Mouse (Mus musculus) limb, embryonic 11.5 days (tissue): ENCODE results near the gene Astn2. TPM values are rescaled to one million over a fixed set of nuclear protein-coding genes. Genes with fewer than 3 reads are reported as not detected.
A peak's percentile ranks its signal among the peaks of the same experiment; 100 is the strongest.

Experiments
- ATAC-seq: fragments of 200-750 bp; cut with Nextera tagmentation; 2 replicates; pipeline ENCODE4 v1.8.0; 2017; ENCODE audit warnings: low read depth; ENCODE audit not compliant: insufficient number of reproducible peaks, low FRiP score, low TSS enrichment
- DNase-seq: peaks from one replicate; pipeline ENCODE4 v3.0.0-alpha.2; 2015; ENCODE audit warnings: low spot score
- H3K27ac ChIP-seq: fragments of 300-500 bp; sonication (generic); replicated peaks from 2 replicates; pipeline ENCODE4 v1.5.1; 2014; ENCODE audit warnings: low read depth, mild to moderate bottlenecking, low read length
- H3K27me3 ChIP-seq: fragments of 300-500 bp; sonication (generic); 2 replicates; pipeline ENCODE4 v1.6.1; 2014; ENCODE audit warnings: mild to moderate bottlenecking, low read length, mixed read lengths; ENCODE audit not compliant: control insufficient read depth, insufficient read depth
- H3K36me3 ChIP-seq: fragments of 300-500 bp; sonication (generic); 2 replicates; pipeline ENCODE4 v1.6.1; 2014; ENCODE audit warnings: mild to moderate bottlenecking, low read length, moderate library complexity, mixed read lengths; ENCODE audit not compliant: control insufficient read depth, insufficient read depth
- H3K4me1 ChIP-seq: fragments of 300-500 bp; sonication (generic); 2 replicates; pipeline ENCODE4 v1.6.1; 2014; ENCODE audit warnings: low read length, mixed read lengths; ENCODE audit not compliant: control insufficient read depth, insufficient read depth
- H3K4me2 ChIP-seq: fragments of 300-500 bp; sonication (generic); 2 replicates; pipeline ENCODE4 v1.6.1; 2014; ENCODE audit warnings: low read depth, mild to moderate bottlenecking, moderate library complexity; ENCODE audit not compliant: severe bottlenecking
- H3K4me3 ChIP-seq: fragments of 300-500 bp; sonication (generic); 2 replicates; pipeline ENCODE4 v1.5.1; 2014; ENCODE audit warnings: low read depth, low read length
- H3K9ac ChIP-seq: fragments of 300-500 bp; sonication (generic); 2 replicates; pipeline ENCODE4 v1.6.1; 2014; ENCODE audit warnings: mild to moderate bottlenecking, low read length
- H3K9me3 ChIP-seq: fragments of 300-500 bp; sonication (generic); 2 replicates; pipeline ENCODE4 v1.6.1; 2016; ENCODE audit warnings: low read length; ENCODE audit not compliant: control insufficient read depth
- WGBS: fragments of 180-500 bp; shearing (Covaris S2); extraction: QIAGEN DNeasy Blood & Tissue Kit; methylation state at CpG from one replicate; pipeline ENCODE4 v1.1.7; 2014; 5-methylcytosine and 5-hydroxymethylcytosine counted together
- polyA plus RNA-seq: library from polyadenylated mRNA; unstranded; fragments of >200 nt; fragmentation: Nextera tagmentation; extraction: Ambion mirVana; gene quantifications from 2 replicates; pipeline ENCODE4 v1.2.1, GENCODE M21; 2014

Astn2 gene
- polyA plus RNA-seq, 1 experiment from 2014 or later = 0.47 TPM

DNA sequence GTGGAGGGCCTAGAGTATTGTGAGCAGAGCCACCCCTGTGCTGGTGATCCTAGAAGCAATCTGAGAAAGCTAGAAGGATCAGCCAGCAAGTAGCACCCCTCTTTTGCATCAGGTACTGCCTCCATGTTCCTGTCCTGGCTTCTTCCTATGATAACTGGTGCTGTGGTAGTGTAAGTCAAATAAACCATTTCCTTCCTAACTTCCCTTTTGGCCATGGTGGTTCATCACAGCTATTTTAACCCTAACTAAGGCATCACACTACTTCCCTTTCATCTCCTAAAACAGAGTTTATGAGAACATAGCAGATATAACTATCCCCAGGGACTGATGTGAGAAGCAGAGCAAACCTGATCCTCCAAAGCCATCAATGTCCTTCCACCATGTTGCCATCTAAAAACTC is 897.5 kb downstream of the Astn2 start:
- no peaks in the 10 kb centered on the region for H3K27me3 ChIP-seq
- H3K4me1 ChIP-seq = peaks cover 2% of the 10 kb centered on the region; the same call in 1 of the 2 replicates
- H3K9me3 ChIP-seq = no peaks in the 10 kb centered on the region
- no peaks in the 10 kb centered on the region for H3K36me3 ChIP-seq
- no peak overlapping the region for H3K4me2 ChIP-seq
- no peak for DNase-seq
- H3K27ac ChIP-seq = no peak overlapping the region
- no peak overlapping the region for H3K4me3 ChIP-seq
- ATAC-seq = no peak
- H3K9ac ChIP-seq = no peak overlapping the region

DNA sequence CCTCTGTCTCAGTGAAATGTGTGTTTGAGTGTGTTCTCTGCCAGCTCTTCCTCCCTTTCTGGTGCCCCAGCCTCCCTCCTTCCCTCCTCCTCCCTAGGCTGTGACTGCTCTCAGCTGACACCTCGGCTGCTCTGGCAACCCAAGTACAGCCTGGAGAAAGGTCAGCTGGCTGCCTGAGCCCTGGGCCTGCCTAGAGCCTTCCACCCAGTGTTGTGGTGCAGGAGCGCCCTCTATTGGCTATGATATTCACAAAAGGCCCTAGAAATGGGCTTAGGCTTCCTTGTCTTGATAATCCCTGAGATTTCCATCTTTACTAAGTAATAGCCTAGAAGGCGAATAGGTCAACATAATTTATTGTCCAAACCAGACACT is 908.0 kb downstream of the Astn2 start:
- ATAC-seq = peak; percentile 96
- DNase-seq = peak; percentile 89
- no peaks in the 10 kb centered on the region for H3K9me3 ChIP-seq
- H3K4me1 ChIP-seq = peaks cover 4% of the 10 kb centered on the region; the same call in 1 of the 2 replicates
- H3K9ac ChIP-seq = no peak overlapping the region
- 4% methylated on average over 3 of the region's 3 CpGs for WGBS
- no peaks in the 10 kb centered on the region for H3K36me3 ChIP-seq
- H3K27me3 ChIP-seq = no peaks in the 10 kb centered on the region
- H3K4me2 ChIP-seq = no peak overlapping the region
- H3K27ac ChIP-seq = no peak overlapping the region
- no peak overlapping the region for H3K4me3 ChIP-seq

DNA sequence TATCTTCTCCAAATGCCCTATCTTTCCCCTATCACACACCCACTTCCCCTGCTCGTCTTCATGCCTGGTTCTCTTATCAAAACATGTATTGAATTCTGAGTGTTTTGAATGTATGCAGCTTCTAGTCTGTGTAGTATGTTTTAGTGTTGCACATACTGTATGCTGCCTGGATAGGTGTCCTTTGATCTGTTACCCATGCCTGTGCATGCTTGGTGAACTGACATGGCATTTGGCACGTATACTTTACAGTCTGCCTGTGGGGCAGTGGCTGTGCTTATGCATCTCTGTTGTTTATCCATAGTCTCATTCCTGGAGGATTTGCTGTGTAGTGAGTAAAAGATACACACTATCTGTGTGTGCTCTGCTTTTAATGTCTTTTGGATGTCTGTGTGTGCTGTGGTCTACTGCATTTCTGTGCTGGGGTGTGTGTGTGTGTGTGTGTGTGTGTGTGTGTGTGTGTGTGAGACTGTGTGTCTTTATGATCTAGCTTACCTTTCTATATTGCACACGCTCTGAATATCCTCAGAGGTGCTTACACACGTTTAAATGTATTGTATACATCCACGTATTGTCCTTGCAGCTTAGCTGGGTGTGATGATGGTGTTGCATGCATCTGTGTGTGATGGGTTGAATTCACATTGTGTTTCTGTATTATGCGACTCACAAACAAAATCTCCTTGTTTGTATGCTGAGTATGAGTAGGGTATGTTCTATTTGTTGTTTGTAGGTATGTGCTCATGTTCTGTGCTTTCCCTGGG is 908.5 kb downstream of the Astn2 start:
- no peaks in the 10 kb centered on the region for H3K27me3 ChIP-seq

DNA sequence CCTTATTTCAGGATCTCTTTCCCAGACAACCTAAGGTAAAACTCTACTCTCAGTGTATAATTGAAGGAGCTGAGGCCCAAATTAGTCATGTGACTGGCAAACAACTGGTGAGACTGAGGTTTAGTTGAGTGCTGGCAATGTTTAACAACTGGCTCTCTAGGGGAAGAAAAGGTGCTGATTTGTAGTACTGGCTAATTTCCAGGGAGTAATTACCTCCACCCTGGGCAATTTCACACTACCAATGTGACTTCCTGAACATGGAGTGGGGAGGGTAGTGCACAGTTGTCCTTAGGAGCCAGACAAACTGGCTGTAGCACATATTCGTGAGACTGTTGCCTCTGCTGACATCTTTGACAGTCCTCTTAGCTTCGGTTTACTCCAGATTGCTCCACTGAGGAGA is 912.9 kb downstream of the Astn2 start:
- Histone ChIP-seq H3K9ac (no peak overlapping the region), H3K27ac (no peak overlapping the region), H3K27me3 (no peaks in the 10 kb centered on the region), H3K4me2 (no peak overlapping the region), H3K36me3 (no peaks in the 10 kb centered on the region), H3K4me3 (no peak overlapping the region), H3K4me1 (peaks cover 4% of the 10 kb centered on the region; the same call in 1 of the 2 replicates), H3K9me3 (no peaks in the 10 kb centered on the region)
- no peak for ATAC-seq
- 66% methylated on average over 2 of the region's 2 CpGs for WGBS
- no peak for DNase-seq

More for the DNA sequence above, 908.5 kb downstream of the Astn2 start:
- Histone ChIP-seq H3K27ac (no peak overlapping the region), H3K9ac (no peak overlapping the region), H3K4me3 (no peak overlapping the region), H3K9me3 (no peaks in the 10 kb centered on the region), H3K36me3 (no peaks in the 10 kb centered on the region), H3K4me1 (peaks cover 4% of the 10 kb centered on the region; the same call in 1 of the 2 replicates), H3K4me2 (no peak overlapping the region)
- peak; percentile 18; the same call in 1 of the 2 replicates for ATAC-seq
- 75% methylated on average over 6 of the region's 6 CpGs for WGBS
- no peak for DNase-seq

DNA sequence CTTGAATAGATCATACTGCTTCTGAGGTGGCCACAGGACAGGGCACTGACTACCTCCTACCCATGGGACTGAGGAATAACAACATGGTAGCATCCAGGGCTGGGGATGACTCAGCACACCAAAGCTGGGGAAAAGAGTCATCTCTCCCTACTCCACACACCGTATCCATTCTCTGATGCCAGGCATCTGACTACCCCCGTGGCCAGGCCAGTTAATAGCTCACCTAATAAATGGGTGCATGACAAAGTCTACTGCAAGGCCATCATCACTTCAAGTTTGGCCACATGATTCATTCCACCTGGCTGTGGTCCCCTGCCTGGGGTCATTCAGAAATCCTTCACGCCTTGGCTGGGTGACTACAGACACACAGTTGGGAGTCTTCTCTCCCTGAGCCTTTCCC is 914.7 kb downstream of the Astn2 start:
- DNase-seq = no peak
- no peak overlapping the region for H3K4me3 ChIP-seq
- ATAC-seq = no peak
- H3K36me3 ChIP-seq = no peaks in the 10 kb centered on the region
- 66% methylated on average over 3 of the region's 3 CpGs for WGBS
- no peak overlapping the region for H3K27ac ChIP-seq
- no peak overlapping the region for H3K4me2 ChIP-seq
- no peaks in the 10 kb centered on the region for H3K27me3 ChIP-seq
- H3K9ac ChIP-seq = no peak overlapping the region
- H3K4me1 ChIP-seq = no peaks in the 10 kb centered on the region
- no peaks in the 10 kb centered on the region for H3K9me3 ChIP-seq

DNA sequence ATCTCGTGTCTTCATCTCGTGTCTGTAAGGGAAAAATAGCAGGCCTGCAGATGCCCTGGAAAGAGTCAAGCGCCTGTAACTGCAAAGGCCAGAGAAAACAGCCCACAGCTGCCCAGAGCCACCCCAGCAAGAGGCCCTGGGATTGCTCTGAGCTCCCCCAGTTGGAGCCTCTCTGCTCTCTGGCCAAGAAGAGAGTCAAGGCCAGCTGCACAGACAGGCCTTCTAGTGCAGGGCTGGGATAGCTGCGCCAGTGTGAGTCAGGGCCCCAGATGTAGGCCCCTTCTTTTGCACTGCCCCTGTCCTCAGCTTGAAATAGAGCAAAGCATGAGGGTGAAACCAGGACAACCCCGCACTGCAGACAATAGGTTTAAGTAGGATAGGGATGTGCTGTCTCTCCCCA is 922.8 kb downstream of the Astn2 start:
- H3K9me3 ChIP-seq = no peaks in the 10 kb centered on the region
- ATAC-seq (no peak), DNase-seq (no peak)
- H3K4me1 ChIP-seq = no peaks in the 10 kb centered on the region
- H3K27me3 ChIP-seq = no peaks in the 10 kb centered on the region
- no peak overlapping the region for H3K27ac ChIP-seq
- H3K4me2 ChIP-seq = no peak overlapping the region
- no peak overlapping the region for H3K9ac ChIP-seq
- WGBS = 90% methylated on average over 5 of the region's 5 CpGs
- no peaks in the 10 kb centered on the region for H3K36me3 ChIP-seq
- no peak overlapping the region for H3K4me3 ChIP-seq

DNA sequence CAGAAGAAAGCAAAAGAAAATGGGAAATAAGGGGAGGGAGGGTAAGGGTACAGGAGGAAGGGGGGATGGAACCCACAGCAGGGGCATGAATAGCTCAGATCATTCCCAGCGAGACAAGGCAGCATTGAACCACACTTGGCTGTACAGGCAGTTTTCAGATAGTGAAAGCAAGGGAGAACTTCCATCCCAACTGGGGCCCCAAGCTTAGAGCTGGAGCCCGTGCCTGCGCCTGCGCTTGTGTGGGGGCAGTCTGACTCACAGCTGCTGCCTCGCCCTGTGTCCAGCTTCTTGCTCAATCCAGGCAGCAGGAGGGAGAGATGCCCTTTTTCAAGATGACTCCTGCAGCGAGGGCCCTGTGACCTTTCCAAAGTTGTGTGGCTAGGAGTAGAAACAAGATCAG is 927.3 kb downstream of the Astn2 start:
- Histone ChIP-seq H3K4me3 (no peak overlapping the region), H3K27me3 (no peaks in the 10 kb centered on the region), H3K27ac (no peak overlapping the region), H3K9me3 (no peaks in the 10 kb centered on the region), H3K36me3 (no peaks in the 10 kb centered on the region), H3K4me2 (no peak overlapping the region), H3K4me1 (no peaks in the 10 kb centered on the region), H3K9ac (no peak overlapping the region)
- 55% methylated on average over 6 of the region's 6 CpGs for WGBS
- DNase-seq (no peak), ATAC-seq (no peak)

DNA sequence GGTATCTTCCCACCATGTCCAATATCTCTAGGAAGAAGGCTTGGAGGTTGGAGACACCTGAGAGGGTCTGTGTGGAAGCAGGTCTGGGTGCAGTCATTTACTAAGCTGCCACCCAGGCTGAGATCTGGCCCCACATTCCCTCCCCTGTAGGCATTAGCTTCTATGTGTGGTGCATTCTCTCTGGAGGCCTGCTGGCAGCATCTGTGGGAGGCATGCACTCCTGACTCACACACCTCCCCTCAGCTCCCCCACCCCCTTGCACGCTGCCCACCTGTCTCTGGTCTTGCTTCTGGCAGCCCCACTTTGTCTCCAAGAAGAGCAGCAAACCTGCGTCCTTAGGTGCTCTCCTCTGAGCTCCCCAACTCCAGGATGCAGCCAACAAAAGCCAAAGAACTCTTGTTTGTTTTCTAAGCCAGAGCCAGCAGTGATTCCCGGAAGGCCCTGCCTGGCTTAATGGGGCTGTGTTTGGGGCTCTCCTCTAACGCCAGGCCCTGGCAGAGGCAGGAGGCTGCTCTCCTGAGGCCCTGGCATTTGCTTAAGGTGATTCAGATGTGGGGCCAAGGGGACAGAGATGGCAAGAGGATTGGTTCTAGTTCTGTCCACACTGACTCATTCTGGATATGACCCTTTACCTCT is 928.4 kb downstream of the Astn2 start:
- H3K4me2 ChIP-seq = no peak overlapping the region
- no peak overlapping the region for H3K4me3 ChIP-seq
- no peaks in the 10 kb centered on the region for H3K4me1 ChIP-seq
- no peaks in the 10 kb centered on the region for H3K27me3 ChIP-seq
- no peaks in the 10 kb centered on the region for H3K9me3 ChIP-seq
- no peak overlapping the region for H3K27ac ChIP-seq
- no peaks in the 10 kb centered on the region for H3K36me3 ChIP-seq
- 57% methylated on average over 4 of the region's 4 CpGs for WGBS
- DNase-seq (no peak), ATAC-seq (no peak)
- H3K9ac ChIP-seq = no peak overlapping the region
